Mouse (Mus musculus) heart, adult 11 months (tissue): Measurements from ENCODE around the gene Gm853.
A peak's percentile ranks its signal among the peaks of the same experiment; 100 is the strongest.
"Not testable (repeated sequence)": the region's sequence is repeated elsewhere in the genome, so short reads cannot be mapped to it uniquely, and the experiment has no call there.

Experiments used
- DNase-seq: peaks from one replicate; pipeline ENCODE4 v3.0.0; 2022

Gene Gm853

GRCm38 (mm10) chr4:130222179-130222578, at the start of gene Gm853:
TSS of gene Gm853 (minus strand) at chr4:130222401.
- DNase-seq: no peak

GRCm38 (mm10) chr4:130270611-130271347, 48.6 kb upstream of the Gm853 start:
- no peak for DNase-seq

- DNase-seq: no peak
Observed at GRCm38 (mm10) chr4:130270089-130270488, 47.9 kb upstream of the Gm853 start.

GRCm38 (mm10) chr4:130268736-130269135, 46.5 kb upstream of the Gm853 start:
- DNase-seq: no peak

- no peak for DNase-seq
Observed at GRCm38 (mm10) chr4:130267069-130267468, 44.9 kb upstream of the Gm853 start.

- no peak for DNase-seq
Observed at GRCm38 (mm10) chr4:130266601-130267000, 44.4 kb upstream of the Gm853 start.

GRCm38 (mm10) chr4:130264698-130265349, 42.6 kb upstream of the Gm853 start:
- DNase-seq: peak; percentile 93

GRCm38 (mm10) chr4:130264131-130264530, 41.9 kb upstream of the Gm853 start:
- DNase-seq: no peak

- no peak for DNase-seq
Observed at GRCm38 (mm10) chr4:130260406-130260805, 38.2 kb upstream of the Gm853 start.

- DNase-seq: peak; percentile 82
Observed at GRCm38 (mm10) chr4:130252441-130253157, 30.4 kb upstream of the Gm853 start.

- no peak for DNase-seq
Observed at GRCm38 (mm10) chr4:130251763-130252162, 29.6 kb upstream of the Gm853 start.

- DNase-seq: peak; percentile 77
Observed at GRCm38 (mm10) chr4:130251172-130251705, 29.0 kb upstream of the Gm853 start.

GRCm38 (mm10) chr4:130248636-130249035, 26.4 kb upstream of the Gm853 start:
- no peak for DNase-seq

- peak; percentile 83 for DNase-seq
Observed at GRCm38 (mm10) chr4:130246132-130246531, 23.9 kb upstream of the Gm853 start.

GRCm38 (mm10) chr4:130244749-130245148, 22.5 kb upstream of the Gm853 start:
- no peak for DNase-seq

- not testable (repeated sequence) for DNase-seq
Observed at GRCm38 (mm10) chr4:130243621-130244020, 21.4 kb upstream of the Gm853 start.

GRCm38 (mm10) chr4:130242956-130243355, 20.8 kb upstream of the Gm853 start:
- DNase-seq: no peak

GRCm38 (mm10) chr4:130240695-130241094, 18.5 kb upstream of the Gm853 start:
- DNase-seq: no peak

GRCm38 (mm10) chr4:130237607-130238006, 15.4 kb upstream of the Gm853 start:
- DNase-seq: no peak

- no peak for DNase-seq
Observed at GRCm38 (mm10) chr4:130236361-130236760, 14.2 kb upstream of the Gm853 start.

- DNase-seq: no peak
Observed at GRCm38 (mm10) chr4:130224071-130224470, 1.9 kb upstream of the Gm853 start.

GRCm38 (mm10) chr4:130220176-130220575, 2.0 kb downstream of the Gm853 start:
- DNase-seq: no peak

GRCm38 (mm10) chr4:130215392-130215791, 6.8 kb downstream of the Gm853 start:
- no peak for DNase-seq

- no peak for DNase-seq
Observed at GRCm38 (mm10) chr4:130213857-130214256, 8.3 kb downstream of the Gm853 start.
